Mouse (Mus musculus) spleen, embryonic (tissue): ENCODE results near the gene Vmn1r149.
"Not testable (repeated sequence)": the region's sequence is repeated elsewhere in the genome, so short reads cannot be mapped to it uniquely, and the experiment has no call there.

Experiments used
- CTCF ChIA-PET: fragments of 350-600 bp; sonication (Branson Sonifier 250); formaldehyde crosslinking; loops from one replicate; lab custom pipeline; 2022; lab: Charles Lee

Vmn1r149 gene

GRCm38 (mm10) chr7:22438129-22438528, at the start of gene Vmn1r149:
TSS of gene Vmn1r149 (minus strand) at chr7:22438229.
- CTCF ChIA-PET, result not testable (repeated sequence)

GRCm38 (mm10) chr7:22463975-22464374, 25.9 kb upstream of the Vmn1r149 start, which contains the start of gene Gm10665:
TSS of gene Gm10665 (minus strand) at chr7:22464075.
- CTCF ChIA-PET, result not testable (repeated sequence)

GRCm38 (mm10) chr7:22413283-22413682, 24.7 kb downstream of the Vmn1r149 start, which contains the start of gene Vmn1r148:
TSS of gene Vmn1r148 (plus strand) at chr7:22413583.
- CTCF ChIA-PET, result not testable (repeated sequence)
